Mouse (Mus musculus): Measurements from ENCODE around the gene Arl6. TPM values are rescaled to one million over a fixed set of nuclear protein-coding genes. Genes with fewer than 3 reads are reported as not detected.

Gene Arl6
- polyA plus RNA-seq, 1 experiment from 2014 or later: 68.3 TPM

GRCm38 (mm10) chr16:59617167-59617566, 22.0 kb downstream of the Arl6 start:
- 40% methylated on average over 3 of the region's 3 CpGs for WGBS
- H3K9me3 ChIP-seq (ENCODE audit: control insufficient read depth, low read length): no peaks in the 10 kb centered on the region
- no peaks in the 10 kb centered on the region for H3K36me3 ChIP-seq (ENCODE audit: control insufficient read depth, insufficient read depth, low read length)
- no peak overlapping the region for H3K4me3 ChIP-seq (ENCODE audit: low read length)
- ATAC-seq: peak; percentile 82
- no peaks in the 10 kb centered on the region for H3K27me3 ChIP-seq (replicated peaks; ENCODE audit: control insufficient read depth, insufficient read depth, low read length)
- no peak overlapping the region for H3K9ac ChIP-seq (ENCODE audit: low read depth, low read length)
- no peaks in the 10 kb centered on the region for H3K4me1 ChIP-seq (ENCODE audit: control insufficient read depth, insufficient read depth, low read depth, low read length)
- no peak overlapping the region for H3K27ac ChIP-seq (ENCODE audit: low read depth, low read length)
- no peak overlapping the region for H3K4me2 ChIP-seq (ENCODE audit: low read length)

- WGBS: 72% methylated on average over 3 of the region's 3 CpGs
- Histone ChIP-seq H3K9ac (ENCODE audit: low read depth, low read length) (no peak overlapping the region), H3K27me3 (replicated peaks; ENCODE audit: control insufficient read depth, insufficient read depth, low read length) (no peaks in the 10 kb centered on the region), H3K9me3 (ENCODE audit: control insufficient read depth, low read length) (no peaks in the 10 kb centered on the region), H3K36me3 (ENCODE audit: control insufficient read depth, insufficient read depth, low read length) (no peaks in the 10 kb centered on the region), H3K4me2 (ENCODE audit: low read length) (no peak overlapping the region), H3K4me3 (ENCODE audit: low read length) (no peak overlapping the region), H3K27ac (ENCODE audit: low read depth, low read length) (no peak overlapping the region), H3K4me1 (ENCODE audit: control insufficient read depth, insufficient read depth, low read depth, low read length) (no peaks in the 10 kb centered on the region)
- no peak for ATAC-seq
Observed at GRCm38 (mm10) chr16:59615675-59616074, 23.5 kb downstream of the Arl6 start.

- H3K36me3 ChIP-seq (ENCODE audit: control insufficient read depth, insufficient read depth, low read length): no peaks in the 10 kb centered on the region
- no peaks in the 10 kb centered on the region for H3K4me1 ChIP-seq (ENCODE audit: control insufficient read depth, insufficient read depth, low read depth, low read length)
- no peak for ATAC-seq
- H3K4me2 ChIP-seq (ENCODE audit: low read length): no peak overlapping the region
- H3K9me3 ChIP-seq (ENCODE audit: control insufficient read depth, low read length): no peaks in the 10 kb centered on the region
- no peak overlapping the region for H3K9ac ChIP-seq (ENCODE audit: low read depth, low read length)
- H3K27me3 ChIP-seq (replicated peaks; ENCODE audit: control insufficient read depth, insufficient read depth, low read length): no peaks in the 10 kb centered on the region
- 88% methylated on average over 1 of the region's 1 CpGs for WGBS
- H3K27ac ChIP-seq (ENCODE audit: low read depth, low read length): no peak overlapping the region
- no peak overlapping the region for H3K4me3 ChIP-seq (ENCODE audit: low read length)
Observed at GRCm38 (mm10) chr16:59610750-59611149, 28.4 kb downstream of the Arl6 start.

GRCm38 (mm10) chr16:59604078-59604781, 35.0 kb downstream of the Arl6 start:
- peak overlapping the region; percentile 44; the same call in 1 of the 2 replicates for H3K27ac ChIP-seq (ENCODE audit: low read depth, low read length)
- peaks cover 3% of the 10 kb centered on the region; the same call in 1 of the 2 replicates for H3K4me1 ChIP-seq (ENCODE audit: control insufficient read depth, insufficient read depth, low read depth, low read length)
- peak; percentile 81 for ATAC-seq
- H3K27me3 ChIP-seq (replicated peaks; ENCODE audit: control insufficient read depth, insufficient read depth, low read length): no peaks in the 10 kb centered on the region
- H3K4me3 ChIP-seq (ENCODE audit: low read length): peak overlapping the region; percentile 29
- H3K9me3 ChIP-seq (ENCODE audit: control insufficient read depth, low read length): no peaks in the 10 kb centered on the region
- H3K9ac ChIP-seq (ENCODE audit: low read depth, low read length): no peak overlapping the region; the same call in 1 of the 2 replicates
- H3K36me3 ChIP-seq (ENCODE audit: control insufficient read depth, insufficient read depth, low read length): no peaks in the 10 kb centered on the region
- WGBS: 22% methylated on average over 15 of the region's 15 CpGs
- peak overlapping the region; percentile 64 for H3K4me2 ChIP-seq (ENCODE audit: low read length)

- H3K36me3 ChIP-seq (ENCODE audit: control insufficient read depth, insufficient read depth, low read length): no peaks in the 10 kb centered on the region
- peak within 1 kb of the TSS; percentile 73 for H3K27ac ChIP-seq (ENCODE audit: low read depth, low read length)
- H3K27me3 ChIP-seq (replicated peaks; ENCODE audit: control insufficient read depth, insufficient read depth, low read length): no peaks in the 10 kb centered on the region
- ATAC-seq: peak; percentile 88
- H3K4me1 ChIP-seq (ENCODE audit: control insufficient read depth, insufficient read depth, low read depth, low read length): peaks cover 3% of the 10 kb centered on the region; the same call in 1 of the 2 replicates
- peak within 1 kb of the TSS; percentile 79 for H3K4me3 ChIP-seq (ENCODE audit: low read length)
- WGBS: under 1% methylated on average over 57 of the region's 90 CpGs
- H3K4me2 ChIP-seq (ENCODE audit: low read length): peak within 1 kb of the TSS; percentile 72
- H3K9me3 ChIP-seq (ENCODE audit: control insufficient read depth, low read length): no peaks in the 10 kb centered on the region
- H3K9ac ChIP-seq (ENCODE audit: low read depth, low read length): peak within 1 kb of the TSS; percentile 82
Observed at GRCm38 (mm10) chr16:59600311-59601251, 38.6 kb downstream of the Arl6 start, which contains the start of gene Crybg3. Gene Crybg3 (minus strand): TSS chr16:59600979.

DNA sequence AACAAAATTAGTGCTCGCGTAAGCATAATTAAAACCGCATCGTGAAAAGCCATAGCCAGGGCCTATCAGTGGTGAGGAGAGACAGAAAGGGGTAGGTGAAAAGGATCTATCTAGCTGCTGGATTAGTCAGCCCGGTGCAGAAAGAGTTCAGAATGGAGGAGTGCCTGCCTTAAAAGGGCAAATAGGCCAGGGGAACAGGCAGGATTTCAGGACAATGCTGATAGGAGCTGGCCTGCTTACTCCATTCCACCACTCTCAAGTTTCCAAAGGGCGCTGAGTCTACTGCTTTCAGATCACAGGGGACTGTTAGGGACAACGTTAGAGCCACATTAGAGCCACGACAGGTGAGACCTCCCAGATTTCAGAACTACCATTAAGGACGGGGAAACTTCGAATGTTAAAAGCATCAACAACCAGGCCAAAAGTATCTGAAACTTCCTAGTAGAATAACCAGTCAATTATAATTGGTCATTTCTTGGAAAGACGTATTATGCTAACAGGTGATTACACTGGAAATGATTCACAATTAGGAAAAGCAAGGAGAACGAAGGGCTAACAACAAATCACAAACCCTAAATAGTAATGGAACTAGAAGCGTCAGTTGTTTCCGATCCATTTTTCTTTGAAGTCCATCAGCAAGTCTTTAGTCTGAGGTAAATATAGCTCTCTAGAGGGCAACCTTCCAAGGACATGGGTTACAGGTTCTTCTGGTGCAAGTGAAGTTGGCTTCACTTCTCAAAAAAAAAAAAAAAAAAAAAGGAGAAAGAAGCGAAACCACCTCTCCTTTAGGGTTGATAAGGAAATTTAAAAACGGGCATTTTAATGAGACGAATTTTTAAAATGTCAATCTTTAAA, 39.6 kb downstream of the Arl6 start:
- 19% methylated on average over 17 of the region's 17 CpGs for WGBS
- Histone ChIP-seq H3K4me3 (ENCODE audit: low read length) (peak overlapping the region; percentile 79), H3K9ac (ENCODE audit: low read depth, low read length) (no peak overlapping the region), H3K9me3 (ENCODE audit: control insufficient read depth, low read length) (no peaks in the 10 kb centered on the region), H3K27me3 (replicated peaks; ENCODE audit: control insufficient read depth, insufficient read depth, low read length) (no peaks in the 10 kb centered on the region), H3K4me2 (ENCODE audit: low read length) (peak overlapping the region; percentile 72), H3K4me1 (ENCODE audit: control insufficient read depth, insufficient read depth, low read depth, low read length) (peaks cover 3% of the 10 kb centered on the region; the same call in 1 of the 2 replicates), H3K27ac (ENCODE audit: low read depth, low read length) (no peak overlapping the region), H3K36me3 (ENCODE audit: control insufficient read depth, insufficient read depth, low read length) (no peaks in the 10 kb centered on the region)
- ATAC-seq: no peak

DNA sequence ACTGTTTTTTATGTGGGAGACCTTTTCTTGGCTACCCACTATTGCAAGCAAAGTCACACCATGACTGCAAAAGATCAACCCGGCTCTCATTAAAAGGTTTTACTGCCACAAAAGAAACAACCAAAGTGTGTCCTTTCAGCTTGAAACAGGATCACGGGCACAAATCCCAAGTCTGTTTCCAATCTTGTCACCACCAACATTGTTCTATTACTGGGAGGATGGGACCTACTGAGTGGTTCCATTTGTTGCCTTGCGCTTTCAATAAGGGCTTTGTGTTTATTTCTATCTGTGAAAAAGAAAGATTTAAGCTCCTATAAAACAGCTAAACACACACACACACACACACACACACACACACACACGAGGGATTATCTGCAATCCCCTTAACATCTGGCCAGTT, 40.2 kb downstream of the Arl6 start:
- no peak overlapping the region for H3K27ac ChIP-seq (ENCODE audit: low read depth, low read length)
- 37% methylated on average over 4 of the region's 4 CpGs for WGBS
- no peaks in the 10 kb centered on the region for H3K27me3 ChIP-seq (replicated peaks; ENCODE audit: control insufficient read depth, insufficient read depth, low read length)
- H3K4me3 ChIP-seq (ENCODE audit: low read length): no peak overlapping the region
- ATAC-seq: no peak
- peaks cover 3% of the 10 kb centered on the region; the same call in 1 of the 2 replicates for H3K4me1 ChIP-seq (ENCODE audit: control insufficient read depth, insufficient read depth, low read depth, low read length)
- no peaks in the 10 kb centered on the region for H3K9me3 ChIP-seq (ENCODE audit: control insufficient read depth, low read length)
- no peaks in the 10 kb centered on the region for H3K36me3 ChIP-seq (ENCODE audit: control insufficient read depth, insufficient read depth, low read length)
- H3K4me2 ChIP-seq (ENCODE audit: low read length): peak overlapping the region; percentile 72
- no peak overlapping the region for H3K9ac ChIP-seq (ENCODE audit: low read depth, low read length)

GRCm38 (mm10) chr16:59597256-59597655, 41.9 kb downstream of the Arl6 start:
- WGBS: 95% methylated on average over 6 of the region's 6 CpGs
- no peaks in the 10 kb centered on the region for H3K36me3 ChIP-seq (ENCODE audit: control insufficient read depth, insufficient read depth, low read length)

More at GRCm38 (mm10) chr16:59597256-59597655, 41.9 kb downstream of the Arl6 start:
- H3K9ac ChIP-seq (ENCODE audit: low read depth, low read length): no peak overlapping the region
- H3K4me1 ChIP-seq (ENCODE audit: control insufficient read depth, insufficient read depth, low read depth, low read length): peaks cover 3% of the 10 kb centered on the region; the same call in 1 of the 2 replicates
- H3K27me3 ChIP-seq (replicated peaks; ENCODE audit: control insufficient read depth, insufficient read depth, low read length): no peaks in the 10 kb centered on the region
- no peak for ATAC-seq
- H3K9me3 ChIP-seq (ENCODE audit: control insufficient read depth, low read length): no peaks in the 10 kb centered on the region
- no peak overlapping the region for H3K27ac ChIP-seq (ENCODE audit: low read depth, low read length)
- H3K4me3 ChIP-seq (ENCODE audit: low read length): no peak overlapping the region
- no peak overlapping the region for H3K4me2 ChIP-seq (ENCODE audit: low read length)
